In the genomic region with DNA sequence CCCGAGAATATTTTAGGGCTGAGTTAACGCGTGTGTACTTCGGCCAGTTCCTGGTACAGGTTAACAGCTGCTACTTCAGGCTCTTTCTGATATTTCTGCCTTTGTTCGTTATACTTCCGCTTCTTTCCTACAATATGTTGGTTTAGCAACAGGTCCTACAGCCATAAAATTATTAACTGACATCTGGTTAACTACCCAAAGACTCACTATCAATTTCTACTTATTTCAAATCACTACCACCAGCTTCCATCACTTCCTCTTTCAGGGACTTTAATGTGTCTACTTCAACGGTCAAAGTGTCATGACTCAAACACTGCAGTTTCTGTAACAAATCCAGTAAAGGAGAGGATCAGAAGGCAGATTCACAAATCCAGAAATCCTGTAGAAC, we compare ENCODE assay signal across 8 mouse cellular contexts. TPM values are rescaled to one million over a fixed set of nuclear protein-coding genes. Genes with fewer than 3 reads are reported as not detected.
A peak's percentile ranks its signal among the peaks of the same experiment; 100 is the strongest.
DNase-seq lines count a peak whose midpoint lies in the region; ATAC-seq and TF ChIP-seq lines count a peak whose summit lies in the region.

No protein-coding gene starts in this region.

- peak overlapping the region; percentile 74 for H3K4me2 ChIP-seq in kidney, embryonic 14.5 days (replicated peaks; ENCODE audit: low read depth, low read length)
- H3K4me2 ChIP-seq in intestine, embryonic 14.5 days (ENCODE audit: low read length) = peak overlapping the region; percentile 77

- peak overlapping the region; percentile 94; the same call in 1 of the 2 replicates for H3K9ac ChIP-seq in kidney, embryonic 14.5 days (ENCODE audit: low read depth, low read length)
- H3K9ac ChIP-seq in intestine, embryonic 14.5 days (ENCODE audit: low read length) = peak overlapping the region; percentile 80

- 43% methylated on average over 7 of the region's 7 CpGs for WGBS in kidney, embryonic 14.5 days
- WGBS in intestine, embryonic 14.5 days = 37% methylated on average over 7 of the region's 7 CpGs

- no peak for TF ChIP-seq POLR2A in cortical plate, adult 2 months (IDR thresholded peaks at IDR 0.05; ENCODE audit: extremely low read depth, insufficient read depth, low read length)

- H3K4me1 ChIP-seq in kidney, embryonic 14.5 days (ENCODE audit: control insufficient read depth, insufficient read depth, low read length) = peaks cover 6% of the 10 kb centered on the region; the same call in 1 of the 2 replicates
- peaks cover 1% of the 10 kb centered on the region; the same call in 1 of the 2 replicates for H3K4me1 ChIP-seq in cortical plate, adult 2 months (ENCODE audit: control insufficient read depth, insufficient read depth, low read length)
- peaks cover 8% of the 10 kb centered on the region; the same call in 1 of the 2 replicates for H3K4me1 ChIP-seq in intestine, embryonic 14.5 days (replicated peaks; ENCODE audit: control insufficient read depth, insufficient read depth, low read length)

- ATAC-seq in kidney, embryonic 14.5 days (ENCODE audit: low FRiP score, low TSS enrichment) = peak; percentile 16; the same call in 1 of the 2 replicates
- ATAC-seq in intestine, embryonic 14.5 days (replicated peaks; ENCODE audit: low FRiP score, low TSS enrichment, low read depth) = peak; percentile 29; the same call in 1 of the 2 replicates
- peak; percentile 23; the same call in 1 of the 2 replicates for ATAC-seq in monocyte, adult 5-6 weeks (replicated peaks; ENCODE audit: insufficient number of reproducible peaks, low FRiP score, low TSS enrichment, poor library complexity, severe bottlenecking)

- H3K4me3 ChIP-seq in kidney, embryonic 14.5 days (ENCODE audit: low read length) = peak overlapping the region; percentile 93
- H3K4me3 ChIP-seq in cortical plate, adult 2 months (ENCODE audit: insufficient read depth, low read length) = peak overlapping the region; percentile 75; the same call in 1 of the 2 replicates
- peak overlapping the region; percentile 68 for H3K4me3 ChIP-seq in intestine, embryonic 14.5 days (ENCODE audit: low read depth, low read length)

- no peaks in the 10 kb centered on the region for H3K9me3 ChIP-seq in kidney, embryonic 14.5 days (ENCODE audit: control insufficient read depth, low read length)
- H3K9me3 ChIP-seq in intestine, embryonic 14.5 days (ENCODE audit: control insufficient read depth, low read length) = no peaks in the 10 kb centered on the region

- H3K27me3 ChIP-seq in kidney, embryonic 14.5 days (ENCODE audit: control insufficient read depth, insufficient read depth, low read length) = no peaks in the 10 kb centered on the region
- H3K27me3 ChIP-seq in intestine, embryonic 14.5 days (replicated peaks; ENCODE audit: control insufficient read depth, insufficient read depth, low read length) = no peaks in the 10 kb centered on the region

- H3K27ac ChIP-seq in kidney, embryonic 14.5 days (ENCODE audit: low read depth, low read length) = peak overlapping the region; percentile 98
- H3K27ac ChIP-seq in cortical plate, adult 2 months (ENCODE audit: insufficient read depth, low read length) = peak overlapping the region; percentile 97; the same call in 1 of the 2 replicates
- H3K27ac ChIP-seq in intestine, embryonic 14.5 days (ENCODE audit: low read depth) = peak overlapping the region; percentile 94

- H3K36me3 ChIP-seq in kidney, embryonic 14.5 days (ENCODE audit: control insufficient read depth, insufficient read depth, low read length) = peaks cover 11% of the 10 kb centered on the region; the same call in 1 of the 2 replicates
- peaks cover 22% of the 10 kb centered on the region for H3K36me3 ChIP-seq in intestine, embryonic 14.5 days (ENCODE audit: control insufficient read depth, insufficient read depth, low read length)

- TF ChIP-seq CTCF in cortical plate, adult 2 months (IDR thresholded peaks at IDR 0.05; ENCODE audit: extremely low read depth, insufficient read depth, low read length) = no peak

- no peak for DNase-seq in kidney, postnatal 36 days
- no peak for DNase-seq in intestine, embryonic 14.5 days (ENCODE audit: low spot score)
- DNase-seq in thymus, postnatal 14 days = no peak
- DNase-seq in natural killer cell, adult 2 months (ENCODE audit: low spot score in 2 of 2) = no peak
- no peak for DNase-seq in cerebellum, adult 11-12 months

RNA-seq across cellular contexts. Expression of a gene that starts 0.4 kb away (rescaled TPM):
- 67.7 and 105 TPM in 2 replicates for polyA plus RNA-seq in kidney, embryonic 14.5 days (2014; fragmentation: Nextera tagmentation; extraction: Ambion mirVana)
- 41.3 and 42.9 TPM in 2 replicates for polyA plus RNA-seq in cortical plate, adult 2 months (2012; rRNA removed)
- 76.3 and 80.2 TPM in 2 replicates for polyA plus RNA-seq in intestine, embryonic 14.5 days (2014; fragmentation: Nextera tagmentation; extraction: Ambion mirVana)
- 65.8 to 92.3 TPM (median 76.7 TPM) in 3 replicates for total RNA-seq in monocyte, adult 5-6 weeks (2017)

RNA-seq across cellular contexts. Expression of a gene that starts 22.6 kb away (rescaled TPM):
- not detected in 2 replicates for polyA plus RNA-seq in kidney, embryonic 14.5 days (2014; fragmentation: Nextera tagmentation; extraction: Ambion mirVana)
- polyA plus RNA-seq in cortical plate, adult 2 months (2012; rRNA removed) = 0.04 TPM in 1 of 2 replicates, not detected in the other
- 0.05 TPM in 1 of 2 replicates, not detected in the other for polyA plus RNA-seq in intestine, embryonic 14.5 days (2014; fragmentation: Nextera tagmentation; extraction: Ambion mirVana)
- total RNA-seq in monocyte, adult 5-6 weeks (2017) = 0.32 TPM in 1 of 3 replicates, not detected in the others
